Mouse (Mus musculus) thymus, postnatal 0 days (tissue): Measurements from ENCODE around the gene Rasip1. TPM values are rescaled to one million over a fixed set of nuclear protein-coding genes. Genes with fewer than 3 reads are reported as not detected.
"Not testable (repeated sequence)": the region's sequence is repeated elsewhere in the genome, so short reads cannot be mapped to it uniquely, and the experiment has no call there.

Source experiments
- DNase-seq: peaks from one replicate; pipeline ENCODE4 v3.0.0-alpha.2; 2015; ENCODE audit warnings: low spot score
- polyA plus RNA-seq: library from polyadenylated mRNA; unstranded; fragments of >200 nt; fragmentation: Nextera tagmentation; extraction: Ambion mirVana; gene quantifications from 2 replicates; pipeline ENCODE4 v1.2.1, GENCODE M21; 2015

The Rasip1 gene
- polyA plus RNA-seq, 1 experiment from 2014 or later: 4.4 TPM

- DNase-seq: peak; percentile 97
These were observed 16.3 kb downstream of the Rasip1 start for GRCm38 (mm10) chr7:45643441-45644178.

DNA sequence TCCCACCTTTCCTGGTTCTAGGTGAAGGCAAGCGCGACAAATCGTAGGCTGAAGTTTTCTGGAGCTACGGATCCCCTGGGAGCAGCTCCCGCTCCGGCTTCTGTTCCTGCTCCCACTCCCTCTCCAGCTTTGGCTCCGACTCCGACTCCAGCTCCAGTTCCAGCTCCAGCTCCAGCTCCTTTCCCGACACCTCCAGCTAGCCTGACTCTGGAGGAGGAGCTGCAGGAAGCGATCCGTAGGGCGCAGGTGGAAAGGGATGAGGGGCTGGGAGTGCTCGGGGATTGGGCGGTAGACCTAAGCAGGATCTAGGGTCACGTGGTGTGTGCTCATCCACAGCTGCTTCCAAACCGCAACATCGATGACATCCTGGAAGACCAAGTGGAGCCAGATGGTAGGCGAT is 16.9 kb downstream of the Rasip1 start:
- no peak for DNase-seq

GRCm38 (mm10) chr7:45644872-45645590 is 17.7 kb downstream of the Rasip1 start:
- DNase-seq: no peak

DNA sequence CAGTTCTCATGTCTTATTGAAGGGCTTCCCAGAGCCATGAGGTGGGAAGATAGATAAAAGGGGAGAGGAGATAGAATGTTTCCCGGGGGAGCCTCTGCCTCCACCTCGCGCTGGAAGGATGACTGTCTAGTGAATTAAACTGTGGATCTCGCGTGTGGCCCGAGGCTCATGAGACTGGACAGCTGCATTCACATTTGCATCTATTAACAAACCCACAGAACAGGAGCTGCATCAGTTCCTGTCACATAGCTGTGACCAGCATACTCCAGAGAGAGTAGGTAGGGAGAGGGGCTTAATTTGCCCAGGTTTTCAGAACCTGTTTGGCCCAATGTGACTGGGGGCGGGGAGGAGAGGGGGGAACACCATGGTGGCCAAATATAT is 18.3 kb downstream of the Rasip1 start:
- DNase-seq: no peak

- DNase-seq: no peak
These were observed 19.4 kb downstream of the Rasip1 start for GRCm38 (mm10) chr7:45646671-45647070.

- DNase-seq: no peak
These were observed 22.1 kb downstream of the Rasip1 start for GRCm38 (mm10) chr7:45649351-45649750.

GRCm38 (mm10) chr7:45650484-45650883 is 23.2 kb downstream of the Rasip1 start:
- not testable (repeated sequence) for DNase-seq

DNA sequence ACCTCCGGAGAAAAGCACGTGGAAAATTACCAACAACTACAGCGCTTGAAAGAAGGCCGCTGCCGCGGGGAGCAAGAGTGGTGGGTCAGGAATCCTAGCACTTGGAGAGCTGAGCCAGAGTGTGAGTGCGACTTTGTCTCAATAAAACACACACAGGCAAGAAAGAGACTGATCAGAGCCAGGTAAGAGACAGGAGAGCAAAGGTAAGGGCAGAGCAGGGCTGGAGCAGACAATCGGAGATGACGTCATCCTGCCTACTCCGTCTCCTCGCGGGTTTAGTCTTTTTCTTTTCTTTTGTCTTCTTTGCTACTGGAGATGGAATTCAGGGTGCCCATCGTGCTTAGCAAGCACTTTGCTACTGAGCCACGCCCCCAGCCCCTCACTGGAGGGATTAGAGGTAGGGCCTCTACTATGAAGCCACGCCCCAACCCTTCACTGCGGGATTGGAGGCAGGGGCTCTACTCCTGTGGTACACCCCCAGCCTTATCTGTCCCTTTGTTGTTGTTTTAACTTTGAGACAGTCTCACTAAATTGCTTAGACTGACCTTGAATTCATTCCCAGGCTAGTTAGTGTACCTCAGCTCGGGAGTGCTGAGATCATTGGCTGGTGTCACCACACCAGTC is 27.2 kb downstream of the Rasip1 start:
- no peak for DNase-seq

DNA sequence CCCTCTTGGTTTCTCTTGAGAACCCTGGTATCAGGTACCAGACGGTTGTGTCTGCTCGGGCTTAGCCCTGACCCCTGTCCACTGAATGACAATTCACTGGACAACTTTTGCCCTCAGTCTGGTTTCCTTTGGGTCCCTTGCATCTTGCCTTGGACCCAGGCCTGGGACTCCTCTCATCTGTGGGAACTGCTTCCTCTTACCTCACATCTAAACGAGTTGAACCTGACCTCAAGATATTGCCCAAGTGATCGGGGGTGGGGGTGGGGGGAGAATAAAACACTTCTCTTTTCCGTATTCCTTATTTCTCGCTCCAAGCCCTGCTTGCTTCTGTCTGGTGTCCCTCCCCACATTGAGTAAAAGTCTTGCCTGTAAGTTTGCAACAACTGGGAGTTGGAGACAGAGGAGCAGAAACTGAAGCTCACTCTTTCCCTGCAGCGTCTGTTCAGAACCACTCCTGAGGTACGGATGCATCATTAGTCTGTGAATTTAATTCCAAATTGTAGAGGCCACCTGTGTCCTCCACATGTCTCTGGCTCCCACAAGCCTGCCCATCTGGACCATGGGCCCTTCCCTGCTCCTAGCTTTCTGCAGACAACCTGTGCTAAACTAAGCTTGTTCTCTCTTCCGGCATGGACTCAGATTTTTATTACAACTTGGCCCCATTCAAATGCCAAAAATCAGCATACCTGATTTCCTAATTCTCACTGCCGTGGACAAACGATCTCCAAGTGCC is 33.6 kb downstream of the Rasip1 start:
- no peak for DNase-seq

GRCm38 (mm10) chr7:45661702-45662101 is 34.4 kb downstream of the Rasip1 start:
- DNase-seq: not testable (repeated sequence)

GRCm38 (mm10) chr7:45665303-45666138 is 38.2 kb downstream of the Rasip1 start:
- DNase-seq: no peak

GRCm38 (mm10) chr7:45666161-45666560 is 38.9 kb downstream of the Rasip1 start, which contains the start of gene Fut2:
Gene Fut2 (minus strand): TSS chr7:45666394.
- no peak for DNase-seq

GRCm38 (mm10) chr7:45667761-45668160 is 40.5 kb downstream of the Rasip1 start:
- no peak for DNase-seq

GRCm38 (mm10) chr7:45668921-45669320 is 41.6 kb downstream of the Rasip1 start:
- no peak for DNase-seq

DNA sequence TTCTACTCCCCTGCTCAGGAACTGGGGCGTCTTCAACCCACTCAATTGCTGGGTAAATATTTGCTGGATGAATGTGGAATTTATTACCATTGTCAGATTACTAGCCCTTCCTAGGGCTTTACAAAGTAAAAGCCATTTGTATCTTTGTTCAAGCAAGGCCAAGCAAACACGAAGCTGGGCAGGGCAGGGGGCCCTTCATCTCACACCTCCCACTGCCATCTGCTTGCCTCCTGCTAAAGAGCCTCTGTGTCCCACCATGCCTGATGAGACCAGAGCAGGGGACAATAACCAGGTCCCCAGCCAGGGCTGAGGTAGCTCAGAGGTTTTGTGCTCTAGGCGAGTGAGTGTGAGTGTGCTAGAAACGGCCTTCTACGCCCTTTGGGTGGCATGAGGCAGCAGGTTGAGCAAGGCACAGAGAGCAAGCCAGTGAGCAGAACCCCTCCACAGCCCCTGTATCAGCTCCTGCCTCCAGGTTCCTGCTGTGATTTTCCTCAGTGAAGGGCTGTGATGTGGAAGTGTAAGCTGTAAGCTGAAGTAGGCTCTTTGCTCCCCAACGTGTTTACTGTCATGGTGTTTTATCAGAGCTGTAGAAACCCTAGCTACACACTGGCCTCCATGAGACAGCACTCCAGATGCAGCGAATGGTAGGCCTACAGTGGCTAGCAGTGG is 50.5 kb downstream of the Rasip1 start:
- no peak for DNase-seq

- no peak for DNase-seq
These were observed 51.2 kb downstream of the Rasip1 start for GRCm38 (mm10) chr7:45678513-45678912.

- no peak for DNase-seq
These were observed 52.8 kb downstream of the Rasip1 start for GRCm38 (mm10) chr7:45679966-45680621.

GRCm38 (mm10) chr7:45681046-45681736 is 53.9 kb downstream of the Rasip1 start:
- DNase-seq: peak; percentile 40
